Mouse (Mus musculus) right cerebral cortex, postnatal 25 days (tissue): Measurements from ENCODE around the gene Dpy19l1.
A peak's percentile ranks its signal among the peaks of the same experiment; 100 is the strongest.

Source experiments
- DNase-seq: peaks from one replicate; pipeline ENCODE4 v3.0.0; 2022

Gene Dpy19l1

GRCm38 (mm10) chr9:24503067-24503857 lies at the start of gene Dpy19l1:
TSS of gene Dpy19l1 (minus strand) at chr9:24503140.
- peak; percentile 94 for DNase-seq

GRCm38 (mm10) chr9:24538159-24538558 lies 35.2 kb upstream of the Dpy19l1 start:
- DNase-seq: no peak

- DNase-seq: peak; percentile 77
Observed at GRCm38 (mm10) chr9:24516575-24517139, 13.7 kb upstream of the Dpy19l1 start.

GRCm38 (mm10) chr9:24514078-24514469 lies 11.1 kb upstream of the Dpy19l1 start:
- DNase-seq: no peak

GRCm38 (mm10) chr9:24513290-24514077 lies 10.5 kb upstream of the Dpy19l1 start:
- DNase-seq: no peak

- no peak for DNase-seq
Observed at GRCm38 (mm10) chr9:24512121-24512539, 9.2 kb upstream of the Dpy19l1 start.

GRCm38 (mm10) chr9:24511371-24512120 lies 8.6 kb upstream of the Dpy19l1 start:
- DNase-seq: no peak

GRCm38 (mm10) chr9:24508880-24509279 lies 5.9 kb upstream of the Dpy19l1 start:
- no peak for DNase-seq

- DNase-seq: no peak
Observed at GRCm38 (mm10) chr9:24506510-24506909, 3.6 kb upstream of the Dpy19l1 start.

- DNase-seq: no peak
Observed at GRCm38 (mm10) chr9:24505017-24505763, 2.2 kb upstream of the Dpy19l1 start.

GRCm38 (mm10) chr9:24504381-24504780 lies 1.4 kb upstream of the Dpy19l1 start:
- no peak for DNase-seq

GRCm38 (mm10) chr9:24503858-24504219 lies 899 bp upstream of the Dpy19l1 start:
- DNase-seq: no peak

GRCm38 (mm10) chr9:24502571-24503004 lies 352 bp downstream of the Dpy19l1 start:
- DNase-seq: peak; percentile 48

GRCm38 (mm10) chr9:24501618-24502017 lies 1.3 kb downstream of the Dpy19l1 start:
- peak; percentile 11 for DNase-seq

- DNase-seq: no peak
Observed at GRCm38 (mm10) chr9:24496226-24496625, 6.7 kb downstream of the Dpy19l1 start.

- no peak for DNase-seq
Observed at GRCm38 (mm10) chr9:24490516-24490915, 12.4 kb downstream of the Dpy19l1 start.

- DNase-seq: no peak
Observed at GRCm38 (mm10) chr9:24488425-24489104, 14.4 kb downstream of the Dpy19l1 start.

GRCm38 (mm10) chr9:24482375-24482774 lies 20.6 kb downstream of the Dpy19l1 start:
- no peak for DNase-seq

- no peak for DNase-seq
Observed at GRCm38 (mm10) chr9:24477251-24477650, 25.7 kb downstream of the Dpy19l1 start.

GRCm38 (mm10) chr9:24473824-24474223 lies 29.1 kb downstream of the Dpy19l1 start:
- DNase-seq: no peak

- no peak for DNase-seq
Observed at GRCm38 (mm10) chr9:24472514-24472913, 30.4 kb downstream of the Dpy19l1 start.

GRCm38 (mm10) chr9:24470166-24470565 lies 32.8 kb downstream of the Dpy19l1 start:
- DNase-seq: no peak
